Mouse (Mus musculus) thymus, postnatal 4 days (tissue): Measurements from ENCODE around the gene Rgs6.

Experiments
- DNase-seq: peaks from one replicate; pipeline ENCODE4 v3.0.0; 2021

The Rgs6 gene

DNA sequence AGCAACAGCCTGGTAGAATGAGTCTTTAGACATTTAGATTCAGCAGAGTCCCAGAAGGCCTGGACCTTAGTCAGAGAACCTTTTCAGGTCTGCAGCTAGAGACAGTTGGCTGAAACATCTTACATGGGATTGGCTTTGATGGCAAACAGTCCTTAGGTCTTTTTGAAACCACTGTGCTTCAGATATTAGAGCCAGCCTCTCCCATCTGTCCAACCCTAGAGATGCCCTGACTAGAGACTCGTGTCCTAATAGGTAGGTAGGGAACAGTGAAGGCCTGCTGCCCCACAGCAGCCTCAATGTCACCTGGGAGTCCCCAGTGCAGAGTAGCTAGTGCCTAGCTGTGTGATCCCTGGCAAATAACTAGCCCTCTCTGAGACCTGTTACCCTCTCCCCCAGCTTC, 555.5 kb downstream of the Rgs6 start:
- DNase-seq = no peak

DNA sequence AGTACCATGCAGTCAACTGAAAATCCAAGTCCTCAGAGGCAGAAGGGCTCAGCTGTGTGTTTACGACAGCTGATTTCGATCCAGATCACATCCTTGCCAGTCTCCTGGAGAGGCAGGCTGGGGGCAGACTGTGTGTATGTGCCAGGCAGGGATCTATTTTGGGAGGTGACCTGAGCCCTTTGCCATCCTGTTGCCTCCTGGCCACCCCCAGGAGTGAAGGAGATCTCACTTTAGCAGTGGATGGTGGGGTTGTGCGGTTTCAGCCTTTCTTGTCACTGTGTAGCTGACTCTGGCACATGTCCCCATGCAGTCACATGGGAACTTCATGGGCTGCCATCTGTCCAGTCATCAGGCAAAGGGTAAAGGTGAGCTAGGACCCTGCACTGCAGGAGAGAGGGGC, 557.0 kb downstream of the Rgs6 start:
- no peak for DNase-seq

DNA sequence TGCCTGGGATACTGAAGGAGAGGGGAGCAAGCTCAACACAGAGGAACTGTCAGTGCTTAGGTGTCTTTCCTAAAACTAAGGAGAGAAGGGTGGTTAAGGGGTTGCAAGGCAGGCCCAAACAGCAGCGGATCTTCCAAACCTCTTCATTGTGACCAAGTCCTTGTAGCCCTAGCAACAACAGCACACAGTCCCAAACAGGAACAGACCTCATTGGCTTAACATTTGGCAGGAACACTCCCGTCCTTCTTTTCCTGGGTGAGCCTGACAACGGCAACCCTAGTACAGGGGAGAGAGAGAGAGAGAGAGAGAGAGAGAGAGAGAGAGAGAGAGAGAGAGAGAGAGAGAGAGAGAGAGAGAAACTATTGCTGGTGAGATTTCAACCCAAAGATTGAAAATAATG, 557.8 kb downstream of the Rgs6 start:
- DNase-seq = no peak

DNA sequence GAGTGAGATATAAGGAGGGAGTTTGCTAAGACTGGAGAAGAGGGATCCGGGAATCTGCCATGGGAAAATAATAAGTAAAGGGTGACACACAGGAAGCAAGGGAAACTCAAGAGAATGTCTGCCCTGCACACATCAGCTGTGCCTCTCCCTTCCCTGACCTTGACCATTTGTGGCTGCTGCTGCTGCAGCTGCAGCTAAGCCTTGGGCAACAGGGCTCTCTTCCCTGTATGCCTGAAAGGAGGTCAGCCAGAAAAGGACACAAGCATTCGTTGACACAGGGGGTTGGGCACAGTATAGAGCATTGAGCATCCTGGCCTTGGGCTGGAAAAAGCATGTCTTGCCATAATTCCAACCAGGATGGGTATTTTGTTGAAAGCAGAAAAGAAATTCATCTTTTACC, 558.8 kb downstream of the Rgs6 start:
- DNase-seq = no peak

DNA sequence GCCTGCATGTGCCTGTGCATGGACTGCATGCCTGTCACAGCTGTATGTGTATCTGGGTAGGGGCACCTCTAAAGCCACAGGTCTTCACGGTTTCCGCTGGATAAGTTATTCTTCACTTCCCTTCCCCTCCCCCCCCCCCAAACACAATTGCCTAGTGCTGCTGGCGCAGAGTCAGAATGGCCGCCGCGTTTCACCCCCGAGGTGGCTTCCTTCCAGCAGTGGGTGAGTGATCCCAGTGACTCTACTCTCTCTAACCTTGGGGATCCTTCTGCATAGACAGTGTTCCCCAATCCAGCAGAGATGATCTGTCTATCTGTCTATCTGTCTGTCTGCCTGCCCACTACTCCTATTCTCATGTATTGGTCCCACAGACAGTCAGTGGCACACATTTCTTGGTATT, 561.9 kb downstream of the Rgs6 start:
- DNase-seq = no peak

DNA sequence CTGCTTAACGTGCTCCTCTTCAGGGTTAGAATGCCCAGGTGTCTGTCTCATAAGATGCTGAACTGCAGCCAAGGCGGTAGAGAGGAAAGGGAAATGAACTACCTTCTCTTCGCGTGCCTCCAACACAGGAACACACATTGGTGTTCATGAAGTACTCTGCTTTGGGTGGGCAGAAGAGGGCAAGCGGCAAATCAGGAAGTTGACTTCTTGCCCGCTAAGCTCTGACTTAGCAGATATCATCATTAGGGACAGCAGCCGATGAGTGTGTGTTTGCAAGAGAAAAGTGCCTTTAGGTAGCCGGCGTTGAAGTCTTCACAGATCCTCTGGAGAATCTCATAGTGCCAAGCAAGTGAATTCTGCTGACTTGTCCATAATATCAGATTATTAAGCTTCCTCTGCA, 562.7 kb downstream of the Rgs6 start:
- no peak for DNase-seq

DNA sequence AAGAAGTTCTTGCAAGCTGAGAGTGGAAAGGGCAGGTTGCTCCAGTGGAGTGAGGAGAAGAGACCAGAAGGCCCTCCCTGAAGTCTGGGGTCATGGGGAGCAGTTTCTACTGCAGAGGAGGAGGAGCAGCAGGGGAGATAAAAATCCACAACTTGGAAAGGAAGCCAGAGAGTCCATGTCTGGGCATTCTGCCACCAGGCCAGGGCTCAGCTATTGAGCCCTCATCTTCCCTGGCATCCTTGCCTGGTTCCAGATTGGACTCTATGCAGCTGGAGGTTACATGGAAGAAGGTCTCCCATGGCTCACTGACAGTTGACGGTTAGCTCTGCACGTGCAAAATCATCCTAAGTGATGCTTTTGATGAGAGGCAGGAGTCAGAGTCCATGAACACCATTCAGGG, 563.4 kb downstream of the Rgs6 start:
- DNase-seq = no peak

DNA sequence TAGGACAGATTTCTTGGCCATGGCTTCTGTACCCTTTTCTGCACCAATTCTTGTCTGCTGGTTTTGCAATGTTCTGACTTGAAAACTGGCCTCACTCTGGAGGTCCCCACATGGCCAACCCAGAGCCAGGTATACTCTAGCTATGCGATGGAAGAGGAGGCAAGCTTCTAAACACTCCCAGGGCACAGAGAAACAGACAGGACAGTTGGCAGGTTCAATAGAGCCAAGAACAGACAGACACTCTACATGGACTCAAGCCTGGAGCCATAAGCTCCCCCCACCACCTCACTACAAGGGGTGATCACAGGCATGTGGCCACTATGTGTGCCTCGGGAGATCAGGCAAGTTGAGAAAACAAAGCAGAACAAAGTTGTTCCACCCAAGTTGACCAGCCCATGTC, 572.1 kb downstream of the Rgs6 start:
- no peak for DNase-seq

DNA sequence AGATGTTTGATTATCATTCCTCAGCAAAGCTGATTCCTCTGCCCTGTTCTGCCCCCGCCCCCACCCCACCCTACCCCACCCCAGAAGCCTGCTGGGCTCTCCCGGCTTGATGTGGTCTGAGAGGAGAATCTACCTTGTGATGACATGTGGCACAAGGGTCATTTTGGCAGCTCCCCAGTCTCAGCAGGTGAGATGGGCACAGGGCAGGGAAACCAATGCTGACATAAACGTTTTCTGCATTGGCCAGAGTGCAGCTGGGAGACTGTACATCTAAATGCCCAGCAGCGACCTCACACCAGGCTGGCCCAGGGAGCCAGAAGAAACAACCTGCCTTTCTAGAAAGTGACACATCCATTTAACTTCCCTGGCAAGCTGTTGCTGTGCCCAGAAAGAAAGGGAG, 572.6 kb downstream of the Rgs6 start:
- no peak for DNase-seq

DNA sequence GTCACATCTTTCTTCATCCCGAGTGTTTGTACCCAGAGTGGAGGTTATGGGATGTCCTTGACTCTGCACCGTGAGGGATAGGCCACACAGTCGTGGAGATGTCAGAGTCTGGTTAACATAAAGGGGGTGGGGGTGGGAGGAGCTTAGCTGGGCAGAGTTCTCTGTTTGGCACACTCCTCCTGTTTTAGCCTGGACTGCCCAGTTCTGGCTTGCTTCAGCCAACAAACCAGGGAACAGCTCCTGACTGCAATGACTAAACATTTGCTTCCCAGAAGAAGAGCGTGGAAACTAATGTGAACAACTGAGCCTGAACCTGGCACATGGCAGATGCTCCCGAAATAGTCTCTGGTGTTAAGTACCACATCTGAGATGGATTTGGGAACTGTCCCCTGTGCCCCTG, 575.6 kb downstream of the Rgs6 start:
- DNase-seq = no peak

DNA sequence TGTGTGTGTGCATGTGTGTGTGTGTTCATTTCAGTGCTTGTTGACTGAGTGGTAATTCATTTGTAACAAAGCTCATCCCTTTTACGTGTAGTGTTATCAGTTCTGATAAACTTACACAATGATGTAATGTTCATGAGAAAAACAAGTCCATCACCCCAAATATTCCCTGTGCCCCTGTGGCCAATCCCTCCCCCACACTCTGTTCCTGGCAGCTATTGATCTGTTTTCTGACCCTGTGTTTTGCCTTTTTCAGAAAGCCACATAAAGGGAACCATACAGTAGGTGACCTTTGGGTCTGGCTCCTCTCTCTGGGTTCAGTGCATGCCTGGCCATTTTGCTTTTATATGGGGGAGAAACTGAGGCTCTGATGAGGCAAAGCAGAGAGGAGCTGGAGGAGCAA, 577.0 kb downstream of the Rgs6 start:
- DNase-seq = no peak

DNA sequence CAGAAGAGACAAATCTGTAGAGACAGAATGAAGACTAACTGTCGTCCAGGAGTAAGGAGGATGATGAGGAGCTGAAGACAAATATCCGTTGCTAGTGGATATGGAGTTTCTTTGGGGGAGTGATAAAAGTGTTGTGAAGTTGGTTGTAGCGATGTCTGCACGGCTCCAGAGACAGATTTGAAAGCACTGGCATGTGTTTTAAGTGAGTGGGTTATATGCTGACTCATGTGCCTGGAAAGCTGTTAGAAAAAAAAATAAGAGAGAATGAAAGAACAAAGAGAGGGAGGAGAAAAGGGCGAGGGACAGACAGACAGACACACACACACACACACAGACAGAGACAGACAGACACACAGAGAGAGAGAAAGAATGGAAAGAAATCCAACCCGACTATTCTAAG, 580.2 kb downstream of the Rgs6 start:
- no peak for DNase-seq

DNA sequence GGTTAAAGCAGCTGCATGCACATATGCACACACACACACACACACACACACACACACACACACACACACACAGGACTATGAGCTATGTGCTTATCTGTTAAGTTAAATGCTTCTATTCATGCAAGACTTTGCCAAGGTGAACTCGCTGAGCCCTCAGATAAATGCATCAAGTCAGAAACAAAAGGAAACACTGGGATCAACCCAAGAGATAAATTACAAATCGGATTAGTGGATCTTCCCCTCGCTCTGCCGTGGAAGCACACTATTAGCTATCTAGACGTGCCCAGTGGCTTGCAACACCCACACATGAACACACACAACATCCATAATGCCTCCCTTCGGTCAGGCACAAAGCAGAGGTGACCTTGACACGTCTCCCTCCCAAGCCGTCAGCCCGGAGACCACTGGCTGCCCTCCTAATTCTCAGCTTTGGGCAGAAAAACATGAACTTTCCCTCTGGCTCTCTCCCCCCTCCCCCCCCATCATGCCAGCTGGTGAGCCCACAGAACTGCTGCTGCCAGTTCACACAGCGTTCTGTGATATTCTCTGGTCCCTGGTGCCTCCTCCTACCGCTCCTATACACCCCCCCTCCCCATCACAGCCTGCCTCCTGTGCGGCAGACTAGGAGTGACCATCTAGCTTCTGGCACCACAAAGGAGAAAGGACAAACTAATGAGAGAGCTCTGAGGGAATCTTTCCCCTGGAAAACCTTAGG, 581.6 kb downstream of the Rgs6 start:
- no peak for DNase-seq

DNA sequence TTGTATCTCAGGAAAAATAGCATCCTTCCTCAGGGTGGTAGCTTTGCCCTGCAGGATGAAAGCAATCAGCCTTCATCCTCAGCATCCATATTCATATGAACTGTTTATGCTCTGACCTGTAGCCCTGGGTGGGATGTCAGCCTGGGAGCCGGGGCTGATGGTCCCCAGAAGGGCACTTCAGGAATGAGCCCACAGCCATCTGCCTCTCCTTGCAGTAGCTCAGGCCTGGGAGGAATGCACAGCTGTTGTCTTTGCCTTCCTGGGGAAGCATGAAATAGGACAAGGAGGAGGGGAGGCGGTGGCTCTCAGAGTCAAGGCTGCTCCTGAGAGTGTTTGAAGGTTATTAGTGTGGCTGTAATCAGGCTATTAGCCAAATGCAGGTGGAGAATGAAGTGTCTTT, 590.7 kb downstream of the Rgs6 start:
- no peak for DNase-seq

DNA sequence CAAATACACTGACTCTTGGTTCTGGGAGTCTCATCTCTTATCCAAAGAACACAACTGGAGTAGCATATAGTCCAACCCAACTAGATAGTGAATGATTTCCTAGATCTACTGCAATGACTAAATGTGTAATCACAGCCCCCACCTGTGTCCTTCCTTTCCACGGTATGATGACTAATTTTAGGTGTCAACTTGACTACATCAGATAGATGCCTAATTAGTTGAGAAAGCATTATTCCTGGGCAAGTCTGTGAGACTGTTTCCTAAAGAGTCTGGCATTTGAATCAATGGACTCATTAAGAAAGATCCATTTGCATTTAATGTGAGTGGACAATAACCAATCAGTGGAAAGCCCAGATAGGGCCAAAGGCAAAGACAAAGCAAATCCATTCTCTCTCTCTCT, 591.8 kb downstream of the Rgs6 start:
- DNase-seq = no peak

DNA sequence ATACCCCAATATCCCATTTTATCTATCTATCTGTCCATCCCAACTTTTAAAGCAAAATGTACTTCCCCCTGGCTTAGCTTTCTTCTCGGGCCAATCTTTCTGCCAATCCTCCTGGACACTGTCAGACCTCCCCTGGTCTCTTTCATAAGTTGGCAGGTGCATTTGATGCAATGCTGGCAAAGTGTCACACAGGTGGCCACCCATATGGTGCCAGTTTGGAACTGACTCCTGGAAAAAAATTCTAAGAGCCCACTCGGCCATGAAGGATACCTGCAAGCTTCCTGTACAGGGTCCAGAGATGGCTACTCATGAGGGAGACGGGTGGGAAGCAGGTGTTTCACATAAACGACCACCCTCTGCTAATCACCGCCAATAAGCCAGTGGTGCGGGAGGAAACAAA, 592.5 kb downstream of the Rgs6 start:
- no peak for DNase-seq

DNA sequence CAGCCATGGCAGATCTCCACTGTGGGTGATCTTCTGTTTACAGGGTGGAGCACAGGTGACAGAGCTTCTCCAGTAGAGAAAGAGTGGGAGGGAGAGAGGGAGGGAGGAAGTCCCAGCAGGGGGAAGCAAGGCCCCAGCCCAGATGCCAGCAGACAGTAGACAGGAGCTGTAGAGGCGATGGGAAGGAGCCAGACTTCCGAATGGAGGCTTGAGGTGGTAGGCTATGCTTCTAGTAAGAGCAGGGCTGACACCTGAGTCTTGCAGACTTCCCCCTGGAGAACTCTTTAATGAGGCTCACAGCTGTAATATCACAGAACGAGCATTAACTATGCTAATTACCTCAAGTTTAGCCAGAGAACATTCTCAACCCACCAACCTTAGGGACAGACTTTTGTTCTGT, 613.6 kb downstream of the Rgs6 start:
- no peak for DNase-seq

DNA sequence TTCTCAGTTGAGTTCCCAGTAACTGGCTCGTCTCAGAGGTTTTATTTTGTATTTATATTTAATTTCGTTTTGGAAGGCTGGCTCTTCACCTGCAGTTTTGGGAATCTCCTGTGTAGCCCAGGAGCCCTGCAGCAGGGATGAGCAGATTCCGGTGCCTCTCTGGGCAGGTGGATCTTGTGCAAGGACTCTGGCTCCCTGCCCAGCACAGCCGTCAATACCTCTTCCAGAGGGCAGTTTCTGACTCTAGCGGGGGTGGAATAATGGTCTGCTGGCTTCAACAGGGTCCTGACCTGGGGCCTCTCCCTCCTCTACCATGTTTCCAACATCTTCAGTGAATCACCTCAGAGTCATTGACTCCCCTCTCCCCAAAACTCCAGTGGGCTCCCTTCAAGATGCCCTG, 616.3 kb downstream of the Rgs6 start:
- DNase-seq = no peak

DNA sequence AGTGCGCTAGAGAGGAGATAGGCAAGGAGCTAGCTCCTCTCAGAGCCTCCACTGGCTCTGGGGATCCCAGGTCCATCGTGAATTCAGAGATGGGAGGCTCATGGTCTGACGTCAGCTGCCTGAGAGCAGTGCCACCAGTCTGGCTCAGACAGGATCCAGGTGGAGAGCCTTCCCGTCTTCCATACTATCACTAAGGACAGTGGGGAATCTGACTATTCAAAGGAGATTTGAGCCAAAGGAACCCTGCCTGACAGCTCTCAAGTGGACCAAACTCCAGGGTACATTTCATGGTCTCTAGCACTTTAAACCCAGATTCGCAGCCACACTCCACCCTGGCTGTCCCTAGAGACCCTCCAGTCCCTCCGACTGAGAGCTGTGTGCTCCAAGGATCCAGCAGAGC, 618.8 kb downstream of the Rgs6 start:
- DNase-seq = no peak

DNA sequence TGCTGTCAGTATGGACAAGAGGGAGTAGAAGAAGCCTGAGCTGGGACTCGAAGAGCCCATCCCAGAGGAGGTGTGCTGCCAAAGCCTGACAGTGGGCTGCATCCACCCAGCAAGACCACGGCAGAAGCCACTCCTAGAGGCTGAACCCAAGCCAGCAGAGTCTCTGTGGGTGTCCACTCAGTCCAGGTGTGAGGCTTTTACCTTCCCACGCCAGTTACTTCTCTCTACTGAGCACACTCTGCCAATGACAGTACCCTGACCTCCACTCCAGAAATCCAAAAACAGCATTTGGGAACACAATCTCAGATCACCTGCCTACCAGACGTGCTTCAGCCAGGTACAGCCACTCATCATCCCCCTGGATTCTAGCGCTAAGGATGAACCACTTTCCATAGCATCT, 619.4 kb downstream of the Rgs6 start:
- no peak for DNase-seq

DNA sequence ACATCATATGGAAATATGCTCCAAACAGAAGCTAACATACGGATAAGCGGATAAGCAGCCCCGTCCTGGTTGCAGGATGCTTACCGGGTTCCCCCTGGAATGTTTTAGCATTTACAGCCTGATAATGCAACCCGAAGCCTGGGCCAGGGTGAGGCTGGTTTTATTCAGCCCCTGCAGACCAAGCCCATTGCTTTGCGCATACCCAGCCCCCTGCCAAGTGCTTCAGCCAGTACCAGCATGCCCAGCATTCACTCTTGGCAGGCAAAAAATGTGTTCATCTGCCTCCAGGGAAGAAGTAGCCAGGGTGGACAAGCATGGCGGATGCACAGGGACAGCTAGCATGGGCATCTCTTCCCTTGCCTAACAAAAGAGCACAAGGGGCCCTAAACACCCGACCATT, 619.9 kb downstream of the Rgs6 start:
- no peak for DNase-seq

DNA sequence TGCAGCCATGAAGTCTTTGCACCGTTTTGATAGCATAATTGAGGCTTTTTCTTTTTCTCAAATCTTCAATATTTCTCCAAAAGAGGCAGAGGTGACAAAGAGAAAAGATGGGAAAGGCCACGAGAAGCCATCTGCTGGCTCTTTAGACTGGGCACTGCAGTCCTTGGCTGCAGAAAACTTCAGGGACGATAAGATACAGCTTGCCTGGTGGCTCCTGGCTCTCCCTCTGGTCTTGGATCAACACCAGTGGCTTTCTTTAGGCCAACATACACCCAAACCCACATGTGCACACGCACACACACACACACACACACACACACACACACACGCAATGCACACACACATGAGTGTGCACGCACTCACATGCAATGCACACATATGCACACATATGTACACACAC, 620.7 kb downstream of the Rgs6 start:
- DNase-seq = no peak

DNA sequence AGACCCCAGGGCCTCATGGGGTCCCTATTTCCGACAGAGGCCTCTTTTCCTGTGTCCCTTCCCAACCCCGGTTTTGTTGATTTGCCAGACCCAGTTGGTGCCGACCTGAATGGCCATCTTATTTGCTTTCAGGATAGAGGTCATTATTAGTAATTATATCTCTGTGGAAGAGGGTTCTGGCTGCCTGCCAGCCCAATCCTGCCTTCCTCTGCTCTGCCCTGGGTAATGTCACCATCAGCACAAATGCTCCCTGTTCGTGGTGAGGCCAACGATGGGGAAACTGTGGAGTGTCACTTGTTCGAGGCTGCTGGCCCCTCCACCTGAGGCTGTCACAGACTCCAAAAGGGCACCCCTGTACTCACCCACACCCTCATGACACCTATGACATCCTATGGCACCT, 621.4 kb downstream of the Rgs6 start:
- no peak for DNase-seq

DNA sequence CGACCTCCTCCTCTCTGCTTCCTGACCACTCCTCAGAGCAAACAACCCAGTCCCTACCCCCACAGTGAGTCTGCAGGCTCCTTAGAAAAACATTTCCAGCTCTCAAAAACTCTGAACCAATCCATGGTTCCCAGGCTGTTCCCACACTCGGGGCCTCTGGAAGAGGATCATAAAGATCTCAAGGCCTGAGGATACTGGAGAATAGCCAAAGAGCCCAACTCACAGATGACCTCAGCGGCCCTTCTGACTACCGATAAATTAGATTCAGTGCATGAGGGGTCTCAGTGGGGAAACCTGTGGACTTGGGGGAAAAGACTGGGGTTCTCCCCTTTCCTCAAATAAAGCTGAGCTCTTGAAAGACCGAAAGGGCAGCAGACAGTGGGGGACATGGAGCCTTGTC, 622.2 kb downstream of the Rgs6 start:
- DNase-seq = no peak

DNA sequence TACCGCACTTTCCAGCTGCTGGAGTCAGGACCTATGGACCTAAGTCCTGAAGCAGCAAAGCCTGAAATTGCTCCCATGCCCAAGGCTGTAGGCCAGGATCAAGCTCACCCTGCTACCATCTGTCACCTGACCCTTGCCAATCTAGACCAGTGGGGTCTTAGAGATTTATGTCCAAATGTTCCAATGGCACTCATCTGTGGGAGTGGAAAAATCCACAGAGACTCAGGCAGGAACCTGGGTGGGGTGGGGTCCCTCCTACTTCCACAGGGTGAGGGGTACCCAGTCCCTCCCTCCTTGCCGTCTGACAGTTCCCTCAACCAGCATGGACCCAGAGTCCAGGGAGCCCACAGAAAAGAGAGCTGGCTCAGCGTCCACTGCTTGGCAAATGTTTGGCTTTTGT, 622.6 kb downstream of the Rgs6 start:
- DNase-seq = no peak
